Mouse (Mus musculus): ENCODE measurements at regions not wholly inside any gene's neighbourhood (a gene's known extent, or its start where the extent isn't known, plus 50 kb on each side); places are given as distances from the start of the nearest gene placed in this dataset.

- H3K4me3 ChIP-seq (ENCODE audit: insufficient read depth, low read length): no peak overlapping the region
- H3K27ac ChIP-seq (ENCODE audit: insufficient read depth, low read length): no peak overlapping the region
- H3K4me1 ChIP-seq (ENCODE audit: control insufficient read depth, insufficient read depth, low read length): peaks cover 3% of the 10 kb centered on the region
- TF ChIP-seq POLR2A (IDR thresholded peaks at IDR 0.05; ENCODE audit: extremely low read depth, insufficient read depth, low read length) (no peak), CTCF (IDR thresholded peaks at IDR 0.05; ENCODE audit: extremely low read depth, insufficient read depth, low read length) (no peak)
These were observed 209.7 kb upstream of the Arpp21 start for GRCm38 (mm10) chr9:112445230-112446026.

DNA sequence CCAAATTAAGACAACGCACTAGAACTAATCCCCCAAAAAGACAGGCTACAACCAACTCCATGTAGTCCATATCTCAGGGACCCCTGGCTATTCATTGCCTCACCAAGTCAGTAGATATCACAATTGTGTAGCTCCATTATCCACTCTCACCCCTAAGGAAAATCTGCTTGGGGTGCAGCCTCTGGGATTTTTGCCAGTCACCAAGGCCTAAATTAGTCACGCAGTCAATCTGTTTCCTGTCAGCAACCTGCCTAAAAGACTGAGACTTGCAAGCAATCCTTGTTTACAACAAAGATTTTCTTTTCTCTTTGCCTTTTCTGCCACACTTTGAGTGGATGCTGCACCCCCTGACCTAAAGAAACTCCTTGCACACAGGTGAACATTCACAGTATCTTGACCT, 208.5 kb upstream of the Arpp21 start:
- TF ChIP-seq POLR2A (IDR thresholded peaks at IDR 0.05; ENCODE audit: extremely low read depth, insufficient read depth, low read length) (no peak), CTCF (IDR thresholded peaks at IDR 0.05; ENCODE audit: extremely low read depth, insufficient read depth, low read length) (no peak)
- H3K4me1 ChIP-seq (ENCODE audit: control insufficient read depth, insufficient read depth, low read length): peaks cover 3% of the 10 kb centered on the region
- no peak overlapping the region for H3K4me3 ChIP-seq (ENCODE audit: insufficient read depth, low read length)
- no peak overlapping the region; the same call in 1 of the 2 replicates for H3K27ac ChIP-seq (ENCODE audit: insufficient read depth, low read length)

DNA sequence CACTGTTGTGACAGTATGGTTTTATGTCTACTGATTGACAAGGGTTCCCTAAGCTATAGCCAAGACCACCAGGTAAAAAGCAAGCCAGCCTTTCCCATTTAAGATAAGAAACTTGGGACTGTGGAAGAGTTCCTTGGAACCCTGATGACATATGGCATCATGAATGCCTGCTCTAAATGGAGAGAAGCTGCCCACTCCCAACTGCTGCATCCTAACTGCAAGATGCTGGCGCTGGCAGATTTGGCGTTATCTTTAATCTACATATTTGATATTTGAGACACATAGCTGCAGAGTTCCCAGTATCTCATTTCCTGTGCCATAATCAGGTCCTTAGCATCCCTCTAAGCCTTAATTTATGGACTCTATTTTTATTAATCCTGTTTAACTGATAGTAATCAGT, 200.4 kb upstream of the Arpp21 start:
- Histone ChIP-seq H3K4me1 (ENCODE audit: control insufficient read depth, insufficient read depth, low read length) (peaks cover 5% of the 10 kb centered on the region), H3K4me3 (ENCODE audit: insufficient read depth, low read length) (no peak overlapping the region), H3K27ac (ENCODE audit: insufficient read depth, low read length) (0 out of 2 replicates have a peak overlapping the region, but pooled peaks have one; percentile 67)
- no peak for TF ChIP-seq POLR2A (IDR thresholded peaks at IDR 0.05; ENCODE audit: extremely low read depth, insufficient read depth, low read length)
- TF ChIP-seq CTCF (IDR thresholded peaks at IDR 0.05; ENCODE audit: extremely low read depth, insufficient read depth, low read length): no peak

DNA sequence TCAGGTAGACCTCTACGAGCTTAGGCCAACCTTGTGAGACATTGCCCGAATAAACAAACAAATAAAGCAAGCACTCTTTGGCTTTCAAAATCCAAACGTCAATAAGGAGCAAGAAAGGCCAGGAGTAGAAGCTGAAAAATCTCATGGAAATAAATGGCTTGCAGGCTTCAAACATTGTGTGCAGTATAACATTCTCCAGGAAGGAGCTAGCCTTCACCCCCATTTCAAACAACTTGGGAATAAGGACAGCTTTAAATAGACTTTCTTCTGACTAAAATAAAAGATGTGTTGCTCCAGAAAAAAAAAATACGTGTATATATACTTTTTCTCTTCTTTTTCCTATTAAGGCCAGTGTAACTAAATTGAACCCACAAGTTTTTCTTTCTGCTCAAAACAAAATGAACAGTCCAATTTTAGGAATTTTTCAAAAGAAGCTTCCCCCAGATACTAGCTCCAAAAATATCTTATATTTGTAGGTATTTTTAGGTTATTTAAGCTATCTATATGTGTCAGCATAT, 196.2 kb upstream of the Arpp21 start:
- TF ChIP-seq POLR2A (IDR thresholded peaks at IDR 0.05; ENCODE audit: extremely low read depth, insufficient read depth, low read length) (no peak), CTCF (IDR thresholded peaks at IDR 0.05; ENCODE audit: extremely low read depth, insufficient read depth, low read length) (no peak)

GRCm38 (mm10) chr9:112429196-112429595, 193.5 kb upstream of the Arpp21 start:
- Histone ChIP-seq H3K27ac (ENCODE audit: insufficient read depth, low read length) (no peak overlapping the region), H3K4me3 (ENCODE audit: insufficient read depth, low read length) (no peak overlapping the region), H3K4me1 (ENCODE audit: control insufficient read depth, insufficient read depth, low read length) (peaks cover 2% of the 10 kb centered on the region; the same call in 1 of the 2 replicates)
- TF ChIP-seq CTCF (IDR thresholded peaks at IDR 0.05; ENCODE audit: extremely low read depth, insufficient read depth, low read length): no peak
- TF ChIP-seq POLR2A (IDR thresholded peaks at IDR 0.05; ENCODE audit: extremely low read depth, insufficient read depth, low read length): no peak

More for the DNA sequence above, 196.2 kb upstream of the Arpp21 start:
- Histone ChIP-seq H3K4me1 (ENCODE audit: control insufficient read depth, insufficient read depth, low read length) (peaks cover 5% of the 10 kb centered on the region), H3K27ac (ENCODE audit: insufficient read depth, low read length) (peak overlapping the region; percentile 65), H3K4me3 (ENCODE audit: insufficient read depth, low read length) (no peak overlapping the region)

DNA sequence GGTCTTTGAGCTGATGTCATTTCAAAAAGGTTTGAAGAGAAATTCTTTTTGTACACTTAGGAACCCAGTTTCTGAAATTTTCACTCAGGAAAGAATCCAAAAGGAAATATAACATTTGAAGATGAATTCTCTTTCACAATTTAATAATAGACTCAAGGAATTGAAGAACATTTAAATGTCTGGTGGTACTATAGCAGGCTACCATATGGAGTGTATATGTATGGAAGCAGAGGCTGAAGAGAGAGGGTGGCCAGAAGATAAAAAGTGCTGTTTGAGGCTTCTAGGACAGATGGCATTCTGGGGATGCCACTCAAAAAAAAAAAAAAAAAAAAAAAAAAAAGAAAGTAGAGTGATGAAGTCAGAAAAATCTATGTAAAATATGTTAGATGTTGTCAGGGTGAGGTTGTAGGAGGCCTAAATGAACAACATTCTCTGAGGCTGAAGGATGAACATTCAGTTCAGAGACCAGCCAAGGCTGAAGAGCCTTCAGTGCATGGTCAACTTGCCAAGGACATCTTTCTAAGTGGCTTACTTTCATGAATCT, 170.1 kb upstream of the Arpp21 start:
- Histone ChIP-seq H3K4me1 (ENCODE audit: control insufficient read depth, insufficient read depth, low read length) (no peaks in the 10 kb centered on the region; the same call in 1 of the 2 replicates), H3K4me3 (ENCODE audit: insufficient read depth, low read length) (no peak overlapping the region), H3K27ac (ENCODE audit: insufficient read depth, low read length) (no peak overlapping the region)
- TF ChIP-seq CTCF (IDR thresholded peaks at IDR 0.05; ENCODE audit: extremely low read depth, insufficient read depth, low read length) (no peak), POLR2A (IDR thresholded peaks at IDR 0.05; ENCODE audit: extremely low read depth, insufficient read depth, low read length) (no peak)

- H3K4me3 ChIP-seq (ENCODE audit: insufficient read depth, low read length): no peak overlapping the region
- H3K4me1 ChIP-seq (ENCODE audit: control insufficient read depth, insufficient read depth, low read length): no peaks in the 10 kb centered on the region
- no peak overlapping the region for H3K27ac ChIP-seq (ENCODE audit: insufficient read depth, low read length)
- no peak for TF ChIP-seq POLR2A (IDR thresholded peaks at IDR 0.05; ENCODE audit: extremely low read depth, insufficient read depth, low read length)
- no peak for TF ChIP-seq CTCF (IDR thresholded peaks at IDR 0.05; ENCODE audit: extremely low read depth, insufficient read depth, low read length)
These were observed 135.0 kb upstream of the Arpp21 start for GRCm38 (mm10) chr9:112370746-112371145.

GRCm38 (mm10) chr9:112367291-112367690, 131.6 kb upstream of the Arpp21 start:
- no peak overlapping the region for H3K4me3 ChIP-seq (ENCODE audit: insufficient read depth, low read length)

GRCm38 (mm10) chr9:112361355-112361754, 125.6 kb upstream of the Arpp21 start:
- no peak overlapping the region for H3K27ac ChIP-seq (ENCODE audit: insufficient read depth, low read length)
- no peaks in the 10 kb centered on the region; the same call in 1 of the 2 replicates for H3K4me1 ChIP-seq (ENCODE audit: control insufficient read depth, insufficient read depth, low read length)
- no peak for TF ChIP-seq CTCF (IDR thresholded peaks at IDR 0.05; ENCODE audit: extremely low read depth, insufficient read depth, low read length)
- H3K4me3 ChIP-seq (ENCODE audit: insufficient read depth, low read length): no peak overlapping the region

More at GRCm38 (mm10) chr9:112367291-112367690, 131.6 kb upstream of the Arpp21 start:
- no peak for TF ChIP-seq CTCF (IDR thresholded peaks at IDR 0.05; ENCODE audit: extremely low read depth, insufficient read depth, low read length)
- no peak for TF ChIP-seq POLR2A (IDR thresholded peaks at IDR 0.05; ENCODE audit: extremely low read depth, insufficient read depth, low read length)
- H3K27ac ChIP-seq (ENCODE audit: insufficient read depth, low read length): no peak overlapping the region
- no peaks in the 10 kb centered on the region for H3K4me1 ChIP-seq (ENCODE audit: control insufficient read depth, insufficient read depth, low read length)
